ENCODE assay signal across 8 mouse cellular contexts in the genomic region with DNA sequence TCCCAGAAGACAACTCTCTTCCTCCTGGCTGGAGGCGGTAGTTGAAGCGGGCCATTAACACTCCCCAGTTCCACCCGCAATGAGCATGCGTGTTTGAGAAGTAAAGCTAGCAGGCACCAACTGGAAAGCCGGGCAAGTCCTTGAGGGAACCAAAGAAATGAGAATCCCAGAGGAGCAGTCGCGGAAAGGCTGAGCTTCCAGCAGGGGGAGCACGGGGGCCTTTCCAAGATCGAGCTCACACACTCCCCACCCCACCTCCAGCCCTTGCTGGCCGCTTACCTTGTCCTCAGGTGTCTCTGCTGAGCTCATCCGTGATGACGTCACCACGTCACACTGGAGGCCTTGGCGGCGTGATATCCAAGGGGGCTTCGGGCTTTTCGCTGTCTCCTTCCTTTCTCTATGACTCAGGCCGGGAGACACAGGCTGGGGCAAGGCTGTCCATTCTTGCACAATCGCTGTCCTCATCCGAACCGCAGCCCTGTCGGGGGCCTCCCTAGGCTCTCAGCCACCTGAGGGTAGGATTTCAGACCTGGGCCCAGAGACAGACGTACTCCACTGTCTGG. TPM values are rescaled to one million over a fixed set of nuclear protein-coding genes. Genes with fewer than 3 reads are reported as not detected.
A peak's percentile ranks its signal among the peaks of the same experiment; 100 is the strongest.
DNase-seq lines count a peak whose midpoint lies in the region; ATAC-seq and TF ChIP-seq lines count a peak whose summit lies in the region.

A gene (minus strand): TSS at position 381 of the 563 bp plus-strand sequence.

- no peak for TF ChIP-seq EP300 in liver, embryonic 14.5 days (IDR thresholded peaks at IDR 0.05; ENCODE audit: low read depth)

- H3K4me1 ChIP-seq in E14TG2a.4 (replicated peaks; ENCODE audit: low read depth, low read length) = peaks cover 77% of the 10 kb centered on the region
- peaks cover 20% of the 10 kb centered on the region for H3K4me1 ChIP-seq in erythroblast, embryonic 14.5 days (ENCODE audit: control insufficient read depth)
- H3K4me1 ChIP-seq in heart, embryonic 12.5 days (replicated peaks) = peaks cover 32% of the 10 kb centered on the region
- H3K4me1 ChIP-seq in kidney, postnatal 0 days (replicated peaks; ENCODE audit: insufficient read depth, low read length) = peaks cover 12% of the 10 kb centered on the region; the same call in 1 of the 2 replicates
- peaks cover 15 to 16% of the 10 kb centered on the region in 2 experiments for H3K4me1 ChIP-seq in liver, embryonic 14.5 days (replicated peaks; ENCODE audit: control insufficient read depth in 2 of 2, insufficient read depth in 2 of 2, low read length in 1 of 2)
- peaks cover 6% of the 10 kb centered on the region for H3K4me1 ChIP-seq in testis, adult 2 months (ENCODE audit: control insufficient read depth, insufficient read depth, low read length)

- peak within 1 kb of the TSS; percentile 68 for H3K4me2 ChIP-seq in heart, embryonic 12.5 days
- H3K4me2 ChIP-seq in kidney, postnatal 0 days (ENCODE audit: low read length) = peak within 1 kb of the TSS; percentile 52
- peak within 1 kb of the TSS; percentile 74 for H3K4me2 ChIP-seq in liver, embryonic 14.5 days (ENCODE audit: low read depth)

- peak; percentile 66 for TF ChIP-seq CTCF in E14TG2a.4 (conservative IDR thresholded peaks at IDR 0.05; ENCODE audit: low read length)
- peak; percentile 75 for TF ChIP-seq CTCF in kidney, postnatal 0 days (IDR thresholded peaks at IDR 0.05; ENCODE audit: low read depth)
- TF ChIP-seq CTCF in liver, embryonic 14.5 days (IDR thresholded peaks at IDR 0.05; ENCODE audit: low read depth) = peak; percentile 81
- peak; percentile 30; the same call in 1 of the 2 replicates for TF ChIP-seq CTCF in testis, adult 2 months (IDR thresholded peaks at IDR 0.05; ENCODE audit: control insufficient read depth, insufficient read depth, insufficient replicate concordance, low read depth, low read length)

- H3K9me3 ChIP-seq in E14TG2a.4 (ENCODE audit: low read length) = no peaks in the 10 kb centered on the region
- no peaks in the 10 kb centered on the region for H3K9me3 ChIP-seq in erythroblast, embryonic 14.5 days (ENCODE audit: control insufficient read depth, low read length)
- no peaks in the 10 kb centered on the region for H3K9me3 ChIP-seq in heart, embryonic 12.5 days (replicated peaks)
- H3K9me3 ChIP-seq in kidney, postnatal 0 days (replicated peaks; ENCODE audit: low read length) = no peaks in the 10 kb centered on the region
- H3K9me3 ChIP-seq in liver, embryonic 14.5 days (ENCODE audit: control insufficient read depth, low read length) = no peaks in the 10 kb centered on the region

- peak within 1 kb of the TSS; percentile 71 for H3K4me3 ChIP-seq in E14TG2a.4 (replicated peaks; ENCODE audit: low read length)
- peak within 1 kb of the TSS; percentile 52 for H3K4me3 ChIP-seq in erythroblast, embryonic 14.5 days (replicated peaks)
- H3K4me3 ChIP-seq in heart, embryonic 12.5 days = peak within 1 kb of the TSS; percentile 29
- H3K4me3 ChIP-seq in kidney, postnatal 0 days (replicated peaks; ENCODE audit: low read depth, low read length) = no peak within 1 kb of the TSS
- H3K4me3 ChIP-seq in liver, embryonic 14.5 days (ENCODE audit: insufficient read depth in 1 of 2, low read depth in 2 of 2, low read length in 2 of 2) = peak within 1 kb of the TSS; percentile 31 to 43
- peak within 1 kb of the TSS; percentile 37 for H3K4me3 ChIP-seq in testis, adult 2 months (ENCODE audit: control insufficient read depth, low read depth, low read length)

- no peak for TF ChIP-seq POLR2A in testis, adult 2 months (IDR thresholded peaks at IDR 0.05; ENCODE audit: control insufficient read depth, low read depth, low read length)

- peak; percentile 49 for ATAC-seq in heart, embryonic 12.5 days (ENCODE audit: insufficient number of reproducible peaks, low FRiP score)
- peak; percentile 42 for ATAC-seq in kidney, postnatal 0 days (replicated peaks; ENCODE audit: low FRiP score, low read depth)
- ATAC-seq in liver, embryonic 14.5 days (ENCODE audit: insufficient read depth) = peak; percentile 52

- H3K9ac ChIP-seq in heart, embryonic 12.5 days = peak within 1 kb of the TSS; percentile 47
- H3K9ac ChIP-seq in kidney, postnatal 0 days (ENCODE audit: low read depth, low read length) = peak within 1 kb of the TSS; percentile 32; the same call in 1 of the 2 replicates
- peak within 1 kb of the TSS; percentile 45 for H3K9ac ChIP-seq in liver, embryonic 14.5 days (replicated peaks)

- H3K27ac ChIP-seq in heart, embryonic 12.5 days (ENCODE audit: poor library complexity, severe bottlenecking) = no peak within 1 kb of the TSS
- H3K27ac ChIP-seq in kidney, postnatal 0 days = no peak within 1 kb of the TSS
- peak within 1 kb of the TSS; percentile 53 for H3K27ac ChIP-seq in liver, embryonic 14.5 days
- H3K27ac ChIP-seq in testis, adult 2 months (ENCODE audit: control insufficient read depth, insufficient read depth, low read depth, low read length) = no peak within 1 kb of the TSS

- no peaks in the 10 kb centered on the region for H3K36me3 ChIP-seq in E14TG2a.4 (ENCODE audit: insufficient read depth, low read length)
- H3K36me3 ChIP-seq in erythroblast, embryonic 14.5 days (ENCODE audit: control insufficient read depth) = no peaks in the 10 kb centered on the region
- H3K36me3 ChIP-seq in heart, embryonic 12.5 days = no peaks in the 10 kb centered on the region
- no peaks in the 10 kb centered on the region for H3K36me3 ChIP-seq in kidney, postnatal 0 days (ENCODE audit: insufficient read depth, low read length)
- no peaks in the 10 kb centered on the region for H3K36me3 ChIP-seq in liver, embryonic 14.5 days (replicated peaks; ENCODE audit: control insufficient read depth, insufficient read depth, low read depth)
- no peaks in the 10 kb centered on the region for H3K36me3 ChIP-seq in testis, adult 2 months (ENCODE audit: control insufficient read depth, insufficient read depth, low read length)

- DNase-seq in brain, embryonic 18.5 days (ENCODE audit: low read depth, low spot score) = peak; percentile 65
- peak; percentile 84 for DNase-seq in kidney, postnatal 0 days (ENCODE audit: low spot score)
- DNase-seq in liver, embryonic 14.5 days (ENCODE audit: low read depth in 3 of 3, low spot score in 3 of 3) = peak in 1 of 3 experiments; percentile 53
- peak; percentile 64 for DNase-seq in neural tube, embryonic 10.5 days (ENCODE audit: extremely low spot score, low spot score)

- WGBS in heart, embryonic 12.5 days = 2% methylated on average over 23 of the region's 23 CpGs
- WGBS in kidney, postnatal 0 days = 3% methylated on average over 23 of the region's 23 CpGs
- 3% methylated on average over 23 of the region's 23 CpGs for WGBS in liver, embryonic 14.5 days (ENCODE audit: insufficient replicate concordance)

- H3K27me3 ChIP-seq in E14TG2a.4 (ENCODE audit: insufficient read depth, low read length) = peaks cover 15% of the 10 kb centered on the region
- peaks cover under 1% of the 10 kb centered on the region; the same call in 1 of the 2 replicates for H3K27me3 ChIP-seq in erythroblast, embryonic 14.5 days (ENCODE audit: control insufficient read depth)
- H3K27me3 ChIP-seq in heart, embryonic 12.5 days (replicated peaks) = no peaks in the 10 kb centered on the region
- no peaks in the 10 kb centered on the region for H3K27me3 ChIP-seq in kidney, postnatal 0 days (ENCODE audit: insufficient read depth, low read length)
- H3K27me3 ChIP-seq in liver, embryonic 14.5 days (ENCODE audit: control insufficient read depth, insufficient read depth, low read length) = no peaks in the 10 kb centered on the region
- H3K27me3 ChIP-seq in testis, adult 2 months (ENCODE audit: control insufficient read depth, insufficient read depth, low read length) = no peaks in the 10 kb centered on the region

RNA-seq across cellular contexts. Expression of the gene that starts here (rescaled TPM):
- polyA plus RNA-seq in erythroblast, embryonic 14.5 days (2012) = not detected in 2 replicates
- 2.3 and 4.3 TPM in 2 replicates for polyA plus RNA-seq in heart, embryonic 12.5 days (2016; fragmentation: Nextera tagmentation; extraction: Ambion mirVana)
- polyA plus RNA-seq in kidney, postnatal 0 days (2015; fragmentation: Nextera tagmentation; extraction: Ambion mirVana) = 44.2 and 47.9 TPM in 2 replicates
- polyA plus RNA-seq in liver, embryonic 14.5 days (2012; rRNA removed) = 0.10 and 0.12 TPM in 2 replicates
- 0.19 TPM in 1 of 2 replicates, not detected in the other for polyA plus RNA-seq in liver, embryonic 14.5 days (2014; fragmentation: Nextera tagmentation; extraction: Ambion mirVana)
- polyA plus RNA-seq in testis, adult 2 months (2012; rRNA removed) = 3.9 and 15.6 TPM in 2 replicates

Comparison
In these comparisons a context has a peak if more than half of its experiments do, and no peak if none do; other contexts are left out.
1. Peak in ATAC-seq, H3K4me3 ChIP-seq, H3K27ac ChIP-seq, H3K9ac ChIP-seq and H3K4me2 ChIP-seq in liver, embryonic 14.5 days; RNA of the gene not detected or under 1 TPM.
2. CTCF ChIP-seq: peak in every context shown above with its lines; median percentile 81 in liver, embryonic 14.5 days; 75 in kidney, postnatal 0 days; 66 in E14TG2a.4; 30 in testis, adult 2 months.